Mouse (Mus musculus) liver, adult 2 months (tissue): ENCODE results near the gene Capn1.

Experiments
- CTCF ChIP-seq: fragments of 200-500 bp; IDR thresholded peaks from 2 replicates; pipeline ENCODE4 v1.5.1; 2011; ENCODE audit warnings: low read depth, low read length, control low read depth
- POLR2A ChIP-seq: fragments of 200-500 bp; IDR thresholded peaks from 2 replicates; pipeline ENCODE4 v1.6.1; 2011; ENCODE audit warnings: low read length, control low read depth; ENCODE audit not compliant: insufficient read depth; ENCODE audit errors: extremely low read depth

DNA sequence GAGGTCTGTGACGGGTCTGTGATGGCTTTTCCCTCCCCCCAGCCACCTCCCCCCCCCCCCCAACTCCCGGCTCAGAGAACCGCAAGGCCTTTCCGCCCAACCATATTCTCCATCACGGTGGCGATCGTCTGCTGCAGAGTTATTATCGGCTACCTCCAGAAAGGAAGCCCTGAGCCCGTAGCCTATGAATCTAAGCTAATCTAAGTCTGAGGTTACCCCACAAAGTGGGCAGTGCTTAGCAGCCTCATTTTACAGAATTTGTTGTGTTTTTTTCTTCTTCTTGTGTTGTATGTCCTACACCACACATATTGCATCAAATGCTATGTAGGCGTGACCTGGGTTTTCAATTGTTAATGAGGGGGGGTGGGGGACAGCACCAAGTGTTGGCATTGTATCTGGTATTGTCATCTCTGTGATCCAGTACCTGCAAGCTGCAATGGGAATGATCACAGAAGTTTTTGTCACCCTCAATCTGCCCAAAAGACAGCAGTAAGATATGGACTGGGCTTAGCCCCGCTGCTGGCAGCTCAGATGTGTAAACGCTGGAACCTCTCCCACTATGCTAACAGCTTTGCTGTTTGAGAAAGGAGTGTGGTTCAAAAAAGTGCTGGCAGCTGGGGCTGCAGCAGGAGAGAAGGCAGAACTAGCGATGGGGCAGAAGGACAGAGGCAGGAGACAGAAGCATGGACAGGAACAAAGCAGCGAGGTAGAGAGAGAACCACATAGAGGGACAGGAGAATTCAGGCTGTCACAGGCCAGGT lies 15.0 kb upstream of the Capn1 start:
- TF ChIP-seq POLR2A, result no peak
- TF ChIP-seq CTCF, result no peak
